Mouse (Mus musculus): Measurements from ENCODE around the gene Egfem1. TPM values are rescaled to one million over a fixed set of nuclear protein-coding genes. Genes with fewer than 3 reads are reported as not detected.

The Egfem1 gene
- polyA plus RNA-seq, 1 experiment from 2014 or later = 6.8 TPM

- Histone ChIP-seq H3K4me1 (replicated peaks; ENCODE audit: control insufficient read depth, insufficient read depth, low read length) (no peaks in the 10 kb centered on the region), H3K27ac (ENCODE audit: low read depth, low read length) (no peak overlapping the region), H3K9me3 (ENCODE audit: control insufficient read depth, low read length) (no peaks in the 10 kb centered on the region), H3K36me3 (ENCODE audit: control insufficient read depth, insufficient read depth, low read length) (no peaks in the 10 kb centered on the region), H3K9ac (ENCODE audit: low read length) (no peak overlapping the region), H3K4me2 (ENCODE audit: low read depth, low read length, severe bottlenecking) (no peak overlapping the region), H3K4me3 (ENCODE audit: low read depth, low read length) (no peak overlapping the region), H3K27me3 (ENCODE audit: control insufficient read depth, insufficient read depth, low read length) (no peaks in the 10 kb centered on the region)
- WGBS = 89% methylated on average over 4 of the region's 4 CpGs
- ATAC-seq (replicated peaks; ENCODE audit: low FRiP score) (no peak), DNase-seq (ENCODE audit: low spot score) (no peak)
Measured at GRCm38 (mm10) chr3:29071315-29071714, 10.5 kb upstream of the Egfem1 start.

GRCm38 (mm10) chr3:29081517-29081916, 306 bp upstream of the Egfem1 start:
- peak overlapping the region; percentile 84 for H3K4me2 ChIP-seq (ENCODE audit: low read depth, low read length, severe bottlenecking)
- peak; percentile 59 for DNase-seq (ENCODE audit: low spot score)
- H3K4me3 ChIP-seq (ENCODE audit: low read depth, low read length) = peak overlapping the region; percentile 53
- WGBS = 16% methylated on average over 13 of the region's 13 CpGs
- H3K27me3 ChIP-seq (ENCODE audit: control insufficient read depth, insufficient read depth, low read length) = peaks cover 8% of the 10 kb centered on the region
- H3K4me1 ChIP-seq (replicated peaks; ENCODE audit: control insufficient read depth, insufficient read depth, low read length) = peaks cover 10% of the 10 kb centered on the region
- peak overlapping the region; percentile 57; the same call in 1 of the 2 replicates for H3K9ac ChIP-seq (ENCODE audit: low read length)
- no peaks in the 10 kb centered on the region for H3K9me3 ChIP-seq (ENCODE audit: control insufficient read depth, low read length)
- ATAC-seq (replicated peaks; ENCODE audit: low FRiP score) = no peak
- no peaks in the 10 kb centered on the region for H3K36me3 ChIP-seq (ENCODE audit: control insufficient read depth, insufficient read depth, low read length)
- H3K27ac ChIP-seq (ENCODE audit: low read depth, low read length) = no peak overlapping the region

- peak; percentile 82 for DNase-seq (ENCODE audit: low spot score)
Measured at GRCm38 (mm10) chr3:29082296-29082995, 623 bp downstream of the Egfem1 start.

DNA sequence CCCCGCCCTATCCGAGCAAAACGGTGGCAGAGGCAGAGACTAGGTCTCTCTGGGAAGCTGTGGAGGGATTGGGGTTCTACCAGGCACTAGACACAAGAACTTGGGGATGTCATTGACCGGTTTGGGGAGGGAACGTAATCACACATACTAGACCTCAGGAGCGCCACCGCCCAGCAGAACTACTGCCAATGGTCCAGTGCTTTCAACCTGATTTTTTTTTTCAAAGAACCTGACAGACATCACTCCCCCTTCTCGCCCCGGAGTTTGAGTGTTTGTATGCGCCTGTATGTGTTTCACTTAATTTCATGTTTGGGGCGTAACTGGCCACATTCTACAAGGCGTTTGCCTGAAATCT, 1.1 kb downstream of the Egfem1 start:
- H3K36me3 ChIP-seq (ENCODE audit: control insufficient read depth, insufficient read depth, low read length) = no peaks in the 10 kb centered on the region
- no peak for DNase-seq (ENCODE audit: low spot score)
- H3K27me3 ChIP-seq (ENCODE audit: control insufficient read depth, insufficient read depth, low read length) = peaks cover 8% of the 10 kb centered on the region
- ATAC-seq (replicated peaks; ENCODE audit: low FRiP score) = no peak; the same call in 1 of the 2 replicates
- WGBS = 2% methylated on average over 12 of the region's 12 CpGs
- H3K9ac ChIP-seq (ENCODE audit: low read length) = peak overlapping the region; percentile 57
- H3K4me3 ChIP-seq (ENCODE audit: low read depth, low read length) = peak overlapping the region; percentile 53
- no peaks in the 10 kb centered on the region for H3K9me3 ChIP-seq (ENCODE audit: control insufficient read depth, low read length)
- peak overlapping the region; percentile 84 for H3K4me2 ChIP-seq (ENCODE audit: low read depth, low read length, severe bottlenecking)
- H3K4me1 ChIP-seq (replicated peaks; ENCODE audit: control insufficient read depth, insufficient read depth, low read length) = peaks cover 10% of the 10 kb centered on the region
- no peak overlapping the region for H3K27ac ChIP-seq (ENCODE audit: low read depth, low read length)

More at GRCm38 (mm10) chr3:29082296-29082995, 623 bp downstream of the Egfem1 start:
- H3K4me1 ChIP-seq (replicated peaks; ENCODE audit: control insufficient read depth, insufficient read depth, low read length) = peaks cover 10% of the 10 kb centered on the region
- peak overlapping the region; percentile 53 for H3K4me3 ChIP-seq (ENCODE audit: low read depth, low read length)
- no peaks in the 10 kb centered on the region for H3K36me3 ChIP-seq (ENCODE audit: control insufficient read depth, insufficient read depth, low read length)
- H3K4me2 ChIP-seq (ENCODE audit: low read depth, low read length, severe bottlenecking) = peak overlapping the region; percentile 84
- H3K9ac ChIP-seq (ENCODE audit: low read length) = peak overlapping the region; percentile 57
- no peak overlapping the region for H3K27ac ChIP-seq (ENCODE audit: low read depth, low read length)
- under 1% methylated on average over 48 of the region's 59 CpGs for WGBS
- peak; percentile 90 for ATAC-seq (replicated peaks; ENCODE audit: low FRiP score)
- no peaks in the 10 kb centered on the region for H3K9me3 ChIP-seq (ENCODE audit: control insufficient read depth, low read length)
- peaks cover 8% of the 10 kb centered on the region for H3K27me3 ChIP-seq (ENCODE audit: control insufficient read depth, insufficient read depth, low read length)

DNA sequence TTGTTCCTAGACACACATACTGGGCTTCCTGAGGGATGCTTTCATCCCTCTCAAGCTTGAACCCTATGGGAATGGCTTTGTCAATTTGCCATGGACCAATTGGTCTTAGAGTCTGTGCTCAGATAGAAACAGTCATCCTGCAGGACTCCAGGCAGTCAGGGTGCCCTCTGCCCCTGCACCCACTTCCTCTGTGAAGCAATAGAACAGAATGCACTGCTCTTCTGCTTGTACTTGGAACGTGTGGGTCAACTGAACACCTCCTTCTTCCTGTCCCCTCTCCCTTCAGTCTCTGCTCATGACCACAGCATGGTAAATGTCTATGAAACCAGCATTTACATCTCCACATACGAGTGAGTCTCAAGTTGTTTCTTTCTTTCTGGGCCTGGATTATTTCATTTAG, 16.6 kb downstream of the Egfem1 start:
- WGBS = 82% methylated on average over 2 of the region's 2 CpGs
- H3K9ac ChIP-seq (ENCODE audit: low read length) = no peak overlapping the region
- no peak overlapping the region for H3K4me3 ChIP-seq (ENCODE audit: low read depth, low read length)
- no peak overlapping the region for H3K27ac ChIP-seq (ENCODE audit: low read depth, low read length)
- H3K9me3 ChIP-seq (ENCODE audit: control insufficient read depth, low read length) = no peaks in the 10 kb centered on the region
- H3K4me2 ChIP-seq (ENCODE audit: low read depth, low read length, severe bottlenecking) = no peak overlapping the region
- DNase-seq (ENCODE audit: low spot score) (no peak), ATAC-seq (replicated peaks; ENCODE audit: low FRiP score) (no peak)
- H3K27me3 ChIP-seq (ENCODE audit: control insufficient read depth, insufficient read depth, low read length) = no peaks in the 10 kb centered on the region
- no peaks in the 10 kb centered on the region for H3K36me3 ChIP-seq (ENCODE audit: control insufficient read depth, insufficient read depth, low read length)
- H3K4me1 ChIP-seq (replicated peaks; ENCODE audit: control insufficient read depth, insufficient read depth, low read length) = no peaks in the 10 kb centered on the region

DNA sequence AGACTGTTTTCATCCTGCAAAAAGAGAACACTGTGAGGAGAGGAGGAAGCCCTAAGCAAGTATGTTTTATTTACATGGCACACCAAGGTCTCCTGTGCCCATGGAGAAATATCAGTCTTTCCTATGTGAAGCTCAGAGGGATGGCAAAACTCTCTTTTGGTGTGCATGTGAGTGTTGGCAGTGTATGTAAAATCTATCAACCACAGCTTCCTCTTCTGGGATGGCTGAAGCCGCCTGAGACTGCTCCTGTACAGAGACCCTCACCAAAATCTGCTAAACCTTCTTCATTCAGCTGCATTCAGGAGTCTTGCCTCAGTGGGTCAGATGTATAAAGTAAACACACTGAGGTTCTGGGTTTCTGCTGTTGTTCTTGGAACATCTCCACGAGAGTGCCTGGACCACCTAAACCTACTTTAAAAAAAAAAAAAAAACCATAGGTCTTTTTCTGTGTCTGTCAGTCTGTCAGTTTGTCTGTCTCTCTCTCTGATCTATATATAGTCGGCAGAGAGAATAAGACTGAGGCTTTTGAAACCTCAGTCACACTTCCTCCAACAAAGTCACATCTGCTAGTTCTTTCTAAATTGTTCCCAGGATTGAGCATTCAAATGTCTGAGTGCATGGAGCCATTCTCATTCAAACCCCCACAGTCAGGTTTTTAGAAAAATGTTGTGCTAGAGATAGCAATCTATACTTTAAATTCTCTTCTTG, 24.3 kb downstream of the Egfem1 start:
- Histone ChIP-seq H3K4me2 (ENCODE audit: low read depth, low read length, severe bottlenecking) (no peak overlapping the region), H3K4me1 (replicated peaks; ENCODE audit: control insufficient read depth, insufficient read depth, low read length) (no peaks in the 10 kb centered on the region), H3K27me3 (ENCODE audit: control insufficient read depth, insufficient read depth, low read length) (no peaks in the 10 kb centered on the region), H3K9me3 (ENCODE audit: control insufficient read depth, low read length) (no peaks in the 10 kb centered on the region), H3K4me3 (ENCODE audit: low read depth, low read length) (no peak overlapping the region), H3K27ac (ENCODE audit: low read depth, low read length) (no peak overlapping the region), H3K9ac (ENCODE audit: low read length) (no peak overlapping the region), H3K36me3 (ENCODE audit: control insufficient read depth, insufficient read depth, low read length) (no peaks in the 10 kb centered on the region)
- no peak for ATAC-seq (replicated peaks; ENCODE audit: low FRiP score)
- DNase-seq (ENCODE audit: low spot score) = no peak
- WGBS = 90% methylated on average over 3 of the region's 3 CpGs

GRCm38 (mm10) chr3:29107134-29107533, 25.3 kb downstream of the Egfem1 start:
- Histone ChIP-seq H3K36me3 (ENCODE audit: control insufficient read depth, insufficient read depth, low read length) (no peaks in the 10 kb centered on the region), H3K9ac (ENCODE audit: low read length) (no peak overlapping the region), H3K4me2 (ENCODE audit: low read depth, low read length, severe bottlenecking) (no peak overlapping the region), H3K27me3 (ENCODE audit: control insufficient read depth, insufficient read depth, low read length) (no peaks in the 10 kb centered on the region), H3K27ac (ENCODE audit: low read depth, low read length) (no peak overlapping the region), H3K4me3 (ENCODE audit: low read depth, low read length) (no peak overlapping the region), H3K9me3 (ENCODE audit: control insufficient read depth, low read length) (no peaks in the 10 kb centered on the region), H3K4me1 (replicated peaks; ENCODE audit: control insufficient read depth, insufficient read depth, low read length) (no peaks in the 10 kb centered on the region)
- ATAC-seq (replicated peaks; ENCODE audit: low FRiP score) = no peak
- 85% methylated on average over 1 of the region's 1 CpGs for WGBS
- no peak for DNase-seq (ENCODE audit: low spot score)

- ATAC-seq (replicated peaks; ENCODE audit: low FRiP score) (no peak), DNase-seq (ENCODE audit: low spot score) (no peak)
- Histone ChIP-seq H3K4me3 (ENCODE audit: low read depth, low read length) (no peak overlapping the region), H3K9me3 (ENCODE audit: control insufficient read depth, low read length) (no peaks in the 10 kb centered on the region), H3K27ac (ENCODE audit: low read depth, low read length) (no peak overlapping the region), H3K27me3 (ENCODE audit: control insufficient read depth, insufficient read depth, low read length) (no peaks in the 10 kb centered on the region), H3K4me1 (replicated peaks; ENCODE audit: control insufficient read depth, insufficient read depth, low read length) (no peaks in the 10 kb centered on the region), H3K36me3 (ENCODE audit: control insufficient read depth, insufficient read depth, low read length) (no peaks in the 10 kb centered on the region), H3K4me2 (ENCODE audit: low read depth, low read length, severe bottlenecking) (no peak overlapping the region), H3K9ac (ENCODE audit: low read length) (no peak overlapping the region)
- WGBS = 76% methylated on average over 2 of the region's 2 CpGs
Measured at GRCm38 (mm10) chr3:29110321-29110720, 28.5 kb downstream of the Egfem1 start.

Measured in forebrain, embryonic 11.5 days (tissue).